Mouse (Mus musculus): Measurements from ENCODE around the gene Cox17.

GRCm38 (mm10) chr16:38392126-38392894 lies 45.5 kb downstream of the Cox17 start:
- TF ChIP-seq CTCF (IDR thresholded peaks at IDR 0.05; ENCODE audit: insufficient read depth, low read depth, low read length) (no peak), POLR2A (IDR thresholded peaks at IDR 0.05; ENCODE audit: insufficient read depth, low read depth, low read length) (no peak)
